Mouse (Mus musculus): Measurements from ENCODE around the gene Grik3. TPM values are rescaled to one million over a fixed set of nuclear protein-coding genes. Genes with fewer than 3 reads are reported as not detected.

Grik3 gene
- polyA plus RNA-seq, 1 experiment from 2014 or later = 0.12 TPM

DNA sequence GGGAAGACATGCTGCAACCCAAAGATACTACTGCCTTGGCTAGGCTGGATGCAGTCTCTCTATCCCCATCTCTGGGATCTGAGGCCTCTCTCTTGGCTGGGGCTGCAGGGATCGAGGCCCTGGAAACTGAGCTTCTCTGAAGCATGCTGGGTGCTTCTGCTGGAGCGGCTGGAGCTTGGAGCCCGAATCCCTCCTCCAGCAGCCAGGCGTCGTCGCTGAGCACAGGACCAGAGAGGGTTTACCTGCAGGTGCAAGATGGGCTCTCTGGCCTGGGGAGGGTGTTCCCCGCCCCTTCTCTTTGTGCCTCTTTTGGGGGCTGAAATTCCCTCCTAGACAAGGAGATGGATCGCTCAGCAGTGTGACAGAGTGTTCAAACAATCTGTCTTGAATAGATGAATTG lies 2.6 kb downstream of the Grik3 start:
- WGBS = 8% methylated on average over 8 of the region's 8 CpGs
- no peaks in the 10 kb centered on the region for H3K36me3 ChIP-seq (ENCODE audit: control insufficient read depth, insufficient read depth, low read length)
- no peaks in the 10 kb centered on the region for H3K9me3 ChIP-seq (ENCODE audit: control insufficient read depth, low read length)
- H3K27ac ChIP-seq (replicated peaks) = no peak overlapping the region
- ATAC-seq (ENCODE audit: low FRiP score, low TSS enrichment) = no peak
- no peak for DNase-seq (ENCODE audit: low spot score)
- H3K4me3 ChIP-seq (ENCODE audit: low read depth, low read length) = no peak overlapping the region
- H3K4me2 ChIP-seq (replicated peaks; ENCODE audit: low read depth) = no peak overlapping the region
- 0 out of 2 replicates have a peak, but pooled peaks cover 2% of the 10 kb centered on the region for H3K4me1 ChIP-seq (replicated peaks; ENCODE audit: control insufficient read depth, insufficient read depth)
- no peak overlapping the region for H3K9ac ChIP-seq (ENCODE audit: low read length)
- H3K27me3 ChIP-seq (ENCODE audit: control insufficient read depth, insufficient read depth, low read length) = peaks cover 30% of the 10 kb centered on the region
- TF ChIP-seq EP300 (optimal IDR thresholded peaks at IDR 0.05) (no peak), CTCF (IDR thresholded peaks at IDR 0.05; ENCODE audit: low read depth) (0 out of 2 replicates have a peak, but pooled peaks have one; percentile 14)

GRCm38 (mm10) chr4:125495477-125495876 lies 5.0 kb downstream of the Grik3 start:
- Histone ChIP-seq H3K27me3 (ENCODE audit: control insufficient read depth, insufficient read depth, low read length) (peaks cover 12% of the 10 kb centered on the region), H3K4me2 (replicated peaks; ENCODE audit: low read depth) (no peak overlapping the region), H3K27ac (replicated peaks) (no peak overlapping the region), H3K36me3 (ENCODE audit: control insufficient read depth, insufficient read depth, low read length) (no peaks in the 10 kb centered on the region), H3K9ac (ENCODE audit: low read length) (no peak overlapping the region), H3K9me3 (ENCODE audit: control insufficient read depth, low read length) (no peaks in the 10 kb centered on the region), H3K4me3 (ENCODE audit: low read depth, low read length) (no peak overlapping the region), H3K4me1 (replicated peaks; ENCODE audit: control insufficient read depth, insufficient read depth) (no peaks in the 10 kb centered on the region)
- TF ChIP-seq CTCF (IDR thresholded peaks at IDR 0.05; ENCODE audit: low read depth) (peak; percentile 52), EP300 (optimal IDR thresholded peaks at IDR 0.05) (no peak)
- ATAC-seq (ENCODE audit: low FRiP score, low TSS enrichment) (no peak), DNase-seq (ENCODE audit: low spot score) (no peak)
- WGBS = 37% methylated on average over 8 of the region's 8 CpGs

GRCm38 (mm10) chr4:125497001-125497400 lies 6.5 kb downstream of the Grik3 start:
- H3K4me2 ChIP-seq (replicated peaks; ENCODE audit: low read depth) = no peak overlapping the region
- H3K36me3 ChIP-seq (ENCODE audit: control insufficient read depth, insufficient read depth, low read length) = no peaks in the 10 kb centered on the region
- H3K4me1 ChIP-seq (replicated peaks; ENCODE audit: control insufficient read depth, insufficient read depth) = no peaks in the 10 kb centered on the region
- TF ChIP-seq CTCF (IDR thresholded peaks at IDR 0.05; ENCODE audit: low read depth) (no peak), EP300 (optimal IDR thresholded peaks at IDR 0.05) (no peak)
- H3K27ac ChIP-seq (replicated peaks) = no peak overlapping the region
- no peak overlapping the region for H3K9ac ChIP-seq (ENCODE audit: low read length)
- no peak for ATAC-seq (ENCODE audit: low FRiP score, low TSS enrichment)
- no peaks in the 10 kb centered on the region for H3K9me3 ChIP-seq (ENCODE audit: control insufficient read depth, low read length)
- no peak overlapping the region for H3K4me3 ChIP-seq (ENCODE audit: low read depth, low read length)
- DNase-seq (ENCODE audit: low spot score) = no peak
- H3K27me3 ChIP-seq (ENCODE audit: control insufficient read depth, insufficient read depth, low read length) = no peaks in the 10 kb centered on the region; the same call in 1 of the 2 replicates
- WGBS = 8% methylated on average over 1 of the region's 1 CpGs

- no peaks in the 10 kb centered on the region; the same call in 1 of the 2 replicates for H3K27me3 ChIP-seq (ENCODE audit: control insufficient read depth, insufficient read depth, low read length)
These were observed 7.0 kb downstream of the Grik3 start for GRCm38 (mm10) chr4:125497471-125497870.

GRCm38 (mm10) chr4:125498866-125499265 lies 8.4 kb downstream of the Grik3 start:
- Histone ChIP-seq H3K9me3 (ENCODE audit: control insufficient read depth, low read length) (no peaks in the 10 kb centered on the region), H3K9ac (ENCODE audit: low read length) (no peak overlapping the region), H3K4me3 (ENCODE audit: low read depth, low read length) (no peak overlapping the region), H3K27ac (replicated peaks) (no peak overlapping the region), H3K27me3 (ENCODE audit: control insufficient read depth, insufficient read depth, low read length) (no peaks in the 10 kb centered on the region), H3K4me2 (replicated peaks; ENCODE audit: low read depth) (no peak overlapping the region), H3K36me3 (ENCODE audit: control insufficient read depth, insufficient read depth, low read length) (no peaks in the 10 kb centered on the region), H3K4me1 (replicated peaks; ENCODE audit: control insufficient read depth, insufficient read depth) (no peaks in the 10 kb centered on the region)
- ATAC-seq (ENCODE audit: low FRiP score, low TSS enrichment) (no peak), DNase-seq (ENCODE audit: low spot score) (no peak)
- 21% methylated on average over 6 of the region's 6 CpGs for WGBS
- no peak for TF ChIP-seq EP300 (optimal IDR thresholded peaks at IDR 0.05)
- TF ChIP-seq CTCF (IDR thresholded peaks at IDR 0.05; ENCODE audit: low read depth) = no peak

More at GRCm38 (mm10) chr4:125497471-125497870, 7.0 kb downstream of the Grik3 start:
- H3K4me3 ChIP-seq (ENCODE audit: low read depth, low read length) = no peak overlapping the region
- no peaks in the 10 kb centered on the region for H3K4me1 ChIP-seq (replicated peaks; ENCODE audit: control insufficient read depth, insufficient read depth)
- H3K4me2 ChIP-seq (replicated peaks; ENCODE audit: low read depth) = no peak overlapping the region
- H3K9me3 ChIP-seq (ENCODE audit: control insufficient read depth, low read length) = no peaks in the 10 kb centered on the region
- no peak overlapping the region for H3K27ac ChIP-seq (replicated peaks)
- no peak overlapping the region for H3K9ac ChIP-seq (ENCODE audit: low read length)
- no peak for DNase-seq (ENCODE audit: low spot score)
- no peak for ATAC-seq (ENCODE audit: low FRiP score, low TSS enrichment)
- TF ChIP-seq EP300 (optimal IDR thresholded peaks at IDR 0.05) (no peak), CTCF (IDR thresholded peaks at IDR 0.05; ENCODE audit: low read depth) (no peak)
- 35% methylated on average over 7 of the region's 7 CpGs for WGBS
- no peaks in the 10 kb centered on the region for H3K36me3 ChIP-seq (ENCODE audit: control insufficient read depth, insufficient read depth, low read length)

DNA sequence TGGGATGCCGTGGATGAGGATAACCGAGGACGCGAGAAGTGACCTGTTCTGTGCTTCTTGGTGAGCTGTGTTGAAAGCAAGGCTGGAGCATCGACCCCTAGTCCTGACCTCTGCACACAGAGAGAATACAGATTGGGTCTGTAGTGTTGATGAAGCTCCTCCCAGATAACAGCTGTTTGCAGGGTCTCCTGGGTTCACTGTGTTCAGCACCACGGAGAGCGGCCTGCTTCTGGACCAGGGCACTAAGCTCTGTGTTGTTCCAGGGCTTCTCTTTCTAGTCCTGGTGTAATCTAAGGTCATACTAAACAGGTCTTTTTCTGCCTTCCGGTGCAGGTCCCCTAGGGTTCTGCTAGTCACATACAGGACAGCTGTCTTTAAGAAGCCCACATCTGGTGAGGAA lies 12.4 kb downstream of the Grik3 start:
- no peak overlapping the region for H3K4me3 ChIP-seq (ENCODE audit: low read depth, low read length)
- TF ChIP-seq EP300 (optimal IDR thresholded peaks at IDR 0.05) (no peak), CTCF (IDR thresholded peaks at IDR 0.05; ENCODE audit: low read depth) (no peak)
- H3K27me3 ChIP-seq (ENCODE audit: control insufficient read depth, insufficient read depth, low read length) = no peaks in the 10 kb centered on the region
- no peak for ATAC-seq (ENCODE audit: low FRiP score, low TSS enrichment)
- no peaks in the 10 kb centered on the region for H3K9me3 ChIP-seq (ENCODE audit: control insufficient read depth, low read length)
- no peak overlapping the region for H3K9ac ChIP-seq (ENCODE audit: low read length)
- 55% methylated on average over 8 of the region's 8 CpGs for WGBS
- H3K4me2 ChIP-seq (replicated peaks; ENCODE audit: low read depth) = no peak overlapping the region
- DNase-seq (ENCODE audit: low spot score) = peak; percentile 51
- H3K36me3 ChIP-seq (ENCODE audit: control insufficient read depth, insufficient read depth, low read length) = no peaks in the 10 kb centered on the region
- H3K4me1 ChIP-seq (replicated peaks; ENCODE audit: control insufficient read depth, insufficient read depth) = no peaks in the 10 kb centered on the region
- H3K27ac ChIP-seq (replicated peaks) = no peak overlapping the region
